Mouse (Mus musculus): ENCODE measurements around the gene Vgll4.
"Not testable (repeated sequence)": the region's sequence is repeated elsewhere in the genome, so short reads cannot be mapped to it uniquely, and the experiment has no call there.

The Vgll4 gene

DNA sequence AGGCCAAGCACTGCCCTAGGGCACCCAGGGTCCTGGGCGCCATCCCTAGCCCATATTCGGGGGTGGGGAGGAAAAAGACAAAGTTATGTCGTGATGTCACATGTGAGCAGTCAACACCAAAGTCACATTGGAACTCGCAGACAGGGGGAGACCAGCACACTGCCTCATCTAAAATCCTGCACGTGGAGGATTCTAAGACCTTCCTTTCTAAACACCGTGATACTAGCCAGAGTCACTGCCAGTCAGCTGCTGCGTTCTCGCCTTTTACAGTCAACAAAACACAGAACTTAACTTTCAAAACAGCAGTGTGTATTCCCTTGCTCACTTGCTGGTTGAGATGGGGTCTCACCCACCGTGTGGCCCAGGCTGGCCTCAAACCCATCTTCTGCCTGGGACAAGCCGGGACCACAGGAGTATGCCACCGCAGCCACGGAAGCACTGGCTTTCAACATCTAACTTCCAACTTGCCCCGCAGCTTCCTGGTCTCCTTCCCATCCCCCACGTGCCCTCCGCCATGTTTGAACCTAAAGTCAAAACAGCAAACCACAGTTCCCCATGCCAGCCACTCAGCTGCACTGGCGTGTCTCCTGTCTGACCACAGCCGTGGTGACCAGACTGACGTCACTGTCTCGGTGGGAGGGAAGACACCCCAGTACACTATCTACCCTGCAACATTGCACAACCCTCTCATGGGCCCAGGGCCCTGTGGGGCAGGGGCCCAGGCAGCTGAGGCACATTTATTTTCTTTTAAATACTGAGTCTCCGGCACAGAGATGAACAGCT lies 76.2 kb downstream of the Vgll4 start:
- peak; percentile 77 for DNase-seq (ENCODE audit: low read depth)

DNA sequence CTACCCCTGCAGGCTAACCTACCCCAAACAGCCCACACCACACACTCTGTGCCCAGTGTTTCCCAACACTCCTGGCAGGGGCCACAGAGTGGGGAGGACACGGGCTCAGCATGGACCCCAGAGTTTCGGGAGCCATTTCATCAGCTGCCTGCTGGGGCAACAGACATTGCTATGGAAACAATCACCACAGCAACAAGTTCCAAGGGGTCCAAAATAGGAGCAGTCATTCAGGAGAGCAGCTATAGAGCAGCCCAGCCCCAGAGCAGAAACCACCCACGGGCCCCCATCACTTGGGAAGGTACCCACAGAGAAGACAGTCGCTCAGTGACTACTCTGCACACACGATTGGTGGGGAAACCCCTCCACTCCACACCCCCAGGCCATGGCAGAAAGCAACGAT lies 77.4 kb downstream of the Vgll4 start:
- DNase-seq (ENCODE audit: low read depth), result no peak

DNA sequence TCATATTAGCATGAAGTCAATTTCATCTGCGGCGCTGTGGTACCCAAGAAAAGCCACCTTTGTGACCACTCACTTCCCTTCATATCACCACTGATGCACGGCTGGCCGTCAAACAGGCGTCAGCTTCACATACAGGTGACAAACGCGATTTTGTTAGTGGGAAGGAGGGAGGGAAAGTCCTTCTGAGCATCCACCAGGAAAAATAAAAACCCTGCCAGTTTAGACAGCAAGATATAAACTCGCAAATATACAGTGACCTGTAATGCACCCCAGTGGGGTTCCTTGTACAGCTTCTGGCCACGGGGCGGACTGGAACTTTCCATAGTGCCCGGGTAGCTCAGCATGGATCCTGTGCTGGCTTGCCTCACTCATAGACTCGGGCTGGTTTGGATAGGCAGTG lies 78.0 kb downstream of the Vgll4 start:
- DNase-seq (ENCODE audit: low read depth), result no peak

DNA sequence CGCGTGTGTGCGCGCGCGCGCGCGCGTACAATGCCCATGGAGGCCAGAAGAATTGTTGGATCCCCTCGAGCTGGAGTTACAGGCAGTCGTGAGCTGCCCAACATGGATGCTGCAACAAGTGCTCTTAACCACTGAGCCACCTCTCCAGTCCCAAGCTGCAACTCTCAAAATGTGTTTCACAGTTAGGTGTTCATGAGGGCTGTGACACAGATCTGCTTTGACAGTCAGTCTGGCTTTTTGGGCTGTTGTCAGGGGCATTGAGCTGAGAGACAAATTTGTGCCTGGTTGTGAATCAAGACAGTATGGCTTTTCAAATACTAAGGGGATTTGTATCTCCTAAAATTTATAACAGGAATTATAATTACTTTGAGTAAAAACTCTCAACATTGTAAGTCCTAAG lies 78.5 kb downstream of the Vgll4 start:
- DNase-seq (ENCODE audit: low read depth), result no peak

DNA sequence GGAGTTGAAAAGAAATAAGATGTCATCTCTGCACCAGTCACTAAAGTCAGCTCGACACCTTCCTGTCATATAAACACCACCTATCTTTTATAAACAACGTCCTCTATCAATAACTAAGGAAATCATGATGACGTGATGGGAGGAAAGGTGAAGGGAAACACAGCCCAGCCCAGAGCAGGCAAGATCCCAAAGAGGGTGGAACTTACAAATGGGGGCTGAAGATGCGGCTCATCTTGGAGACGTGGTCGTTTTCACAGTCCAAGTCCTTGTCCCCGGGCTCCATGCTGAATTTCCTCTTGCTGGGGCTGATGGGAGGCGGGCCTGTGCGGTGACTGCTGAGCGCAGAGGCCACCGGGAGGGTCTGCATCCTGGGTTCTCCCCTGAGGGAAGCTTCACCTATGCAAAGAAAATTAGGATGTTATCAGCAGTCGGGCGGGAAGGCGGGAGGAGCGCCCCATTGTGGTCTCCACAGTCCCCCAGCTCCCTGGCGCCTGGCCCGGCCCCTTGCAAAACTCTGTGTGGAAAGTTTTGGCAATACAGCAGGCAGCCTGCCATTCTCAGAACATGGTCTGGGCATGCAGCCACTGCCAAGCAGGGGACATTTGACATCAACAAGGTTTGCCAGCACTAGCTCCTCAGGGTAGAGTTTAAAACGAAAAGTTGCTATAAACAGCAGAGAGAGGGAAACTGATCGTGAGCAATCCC lies 79.2 kb downstream of the Vgll4 start:
- DNase-seq (ENCODE audit: low read depth), result no peak

DNA sequence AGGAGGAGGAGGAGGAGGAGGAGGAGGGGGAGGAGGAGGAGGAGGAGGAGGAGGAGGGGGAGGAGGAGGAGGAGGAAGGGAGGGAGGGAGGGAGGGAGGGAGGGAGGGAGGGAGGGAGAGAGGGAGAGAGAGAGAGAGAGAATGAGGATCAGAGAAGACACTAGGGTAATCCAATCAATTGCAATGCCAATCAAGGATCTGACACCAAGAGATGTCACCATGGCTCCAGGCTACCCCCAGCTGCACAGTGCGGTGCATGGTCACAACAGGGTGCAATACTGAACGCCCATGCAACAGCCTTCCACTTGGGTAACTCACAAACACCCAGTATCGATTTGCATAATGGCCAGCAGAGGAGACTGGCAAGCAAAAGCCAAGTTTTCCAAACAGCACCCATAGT lies 79.8 kb downstream of the Vgll4 start:
- not testable (repeated sequence) for DNase-seq (ENCODE audit: low read depth)

DNA sequence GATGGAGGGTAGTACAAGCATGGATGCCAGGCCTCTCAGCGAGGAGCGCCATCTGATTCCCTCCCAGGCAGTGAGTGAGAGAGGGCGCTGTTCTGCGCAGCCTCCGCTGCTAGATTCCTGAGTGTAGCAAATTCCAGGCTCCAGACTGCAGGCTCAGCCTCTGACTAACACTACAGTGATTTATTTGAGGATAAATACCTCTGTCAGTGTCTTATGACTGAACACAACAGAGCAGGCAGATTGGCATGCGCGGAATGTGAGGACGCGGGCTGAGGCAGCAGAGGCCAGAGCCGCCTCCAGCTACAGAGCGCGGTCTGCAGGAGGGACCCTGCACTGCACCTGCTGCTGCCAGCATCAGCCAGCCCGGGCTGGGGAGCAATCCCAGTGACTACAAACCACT lies 80.9 kb downstream of the Vgll4 start:
- no peak for DNase-seq (ENCODE audit: low read depth)

DNA sequence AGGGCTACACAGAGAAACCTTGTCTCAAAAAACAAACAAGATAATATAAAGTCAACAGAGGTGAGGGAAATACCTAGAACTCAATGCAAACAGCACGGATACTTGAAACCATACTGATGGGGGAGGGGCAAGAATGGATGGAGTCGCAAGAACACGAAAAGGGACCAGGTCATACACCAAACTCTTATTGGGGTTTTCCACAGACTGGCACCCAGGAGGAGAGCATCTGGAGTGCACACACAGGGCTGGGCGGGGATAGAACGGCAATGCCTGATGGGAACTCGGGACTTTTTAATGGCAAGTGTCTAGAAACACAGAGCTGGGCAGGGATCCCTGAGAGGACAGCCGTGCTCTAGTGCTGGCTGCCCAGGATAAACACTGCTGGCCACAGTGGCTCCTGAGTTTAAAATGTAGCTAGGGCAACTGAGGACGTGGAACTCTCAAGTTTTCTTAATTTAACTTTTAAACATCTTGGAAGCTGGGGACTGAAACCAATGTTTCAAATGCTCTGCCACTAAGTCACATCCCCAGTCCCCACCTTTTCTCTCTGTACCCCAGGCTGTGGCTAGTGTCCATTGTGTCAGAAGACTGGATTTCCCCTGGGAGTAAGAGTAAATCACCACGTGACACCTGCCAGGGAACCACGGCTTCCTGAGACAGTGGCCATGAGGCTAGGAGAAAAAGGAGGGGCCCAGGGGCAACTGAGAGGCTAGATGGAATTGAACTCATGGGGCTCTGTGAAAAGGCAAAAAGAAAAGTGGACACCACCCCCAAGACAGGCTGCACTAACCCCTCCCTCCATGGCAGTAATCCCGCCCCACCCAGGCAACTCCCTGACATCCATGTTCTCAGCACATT lies 83.1 kb downstream of the Vgll4 start:
- DNase-seq (ENCODE audit: low read depth), result no peak

DNA sequence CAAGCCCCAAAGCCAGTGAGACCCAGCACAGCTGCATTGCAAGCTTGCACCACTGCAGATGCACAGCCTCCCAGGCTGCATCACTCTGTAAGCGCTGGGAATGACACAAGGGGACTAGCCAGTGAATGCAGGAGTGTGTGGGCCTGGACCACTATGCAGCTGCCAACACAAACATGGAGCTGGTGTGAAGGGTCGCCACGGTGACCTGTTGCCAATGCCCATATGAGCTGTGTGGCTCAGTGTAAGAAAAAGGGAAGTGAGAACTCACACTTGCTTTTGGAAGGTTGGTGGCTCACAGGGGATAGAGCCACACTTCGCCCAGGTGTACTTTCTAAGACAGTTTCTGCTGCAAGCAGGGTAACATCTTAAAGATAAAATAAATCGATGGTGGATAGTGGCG lies 83.8 kb downstream of the Vgll4 start:
- DNase-seq (ENCODE audit: low read depth), result no peak

DNA sequence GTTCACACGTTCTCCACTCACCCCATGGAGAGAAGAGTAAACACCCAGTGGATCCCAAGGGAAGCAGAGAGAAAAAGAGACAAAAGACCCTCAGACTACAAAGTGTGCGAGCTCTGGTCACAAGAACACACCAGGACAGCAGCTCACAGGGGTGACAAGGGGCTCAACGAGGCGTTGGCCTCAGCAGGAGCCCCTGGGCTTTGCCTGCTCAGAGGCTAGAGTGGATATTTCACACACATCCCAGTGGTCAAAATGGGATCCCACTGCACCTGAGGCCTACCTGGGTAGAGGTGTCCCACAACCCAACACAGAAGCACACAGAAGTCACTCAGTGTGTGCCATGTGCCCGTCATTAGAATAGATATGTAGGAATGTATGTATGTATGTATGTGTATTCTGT lies 84.7 kb downstream of the Vgll4 start:
- no peak for DNase-seq (ENCODE audit: low read depth)

DNA sequence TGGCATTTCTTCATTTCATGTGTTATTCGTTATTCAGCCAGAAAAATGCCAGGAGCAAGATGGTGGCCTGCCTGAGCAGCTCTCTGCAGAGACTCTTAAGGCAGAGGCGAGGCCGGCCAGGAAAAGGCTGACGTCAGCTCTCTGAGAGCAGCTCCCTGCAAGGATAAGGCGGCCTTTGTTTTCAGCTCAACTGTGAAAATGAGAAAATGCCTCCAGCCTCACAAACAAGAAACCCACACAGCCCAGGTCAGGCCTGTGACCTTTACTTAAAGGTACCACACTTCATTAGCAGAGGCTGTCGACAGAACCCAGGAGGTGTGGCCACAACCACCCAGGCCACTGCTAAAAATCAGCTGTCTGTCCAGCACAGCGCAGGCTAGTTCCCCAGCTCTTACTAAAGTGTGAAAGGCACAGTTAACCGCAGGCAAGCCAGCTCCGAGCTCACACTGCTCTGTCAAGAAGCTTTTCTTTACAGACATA lies 86.5 kb downstream of the Vgll4 start:
- no peak for DNase-seq (ENCODE audit: low read depth)

DNA sequence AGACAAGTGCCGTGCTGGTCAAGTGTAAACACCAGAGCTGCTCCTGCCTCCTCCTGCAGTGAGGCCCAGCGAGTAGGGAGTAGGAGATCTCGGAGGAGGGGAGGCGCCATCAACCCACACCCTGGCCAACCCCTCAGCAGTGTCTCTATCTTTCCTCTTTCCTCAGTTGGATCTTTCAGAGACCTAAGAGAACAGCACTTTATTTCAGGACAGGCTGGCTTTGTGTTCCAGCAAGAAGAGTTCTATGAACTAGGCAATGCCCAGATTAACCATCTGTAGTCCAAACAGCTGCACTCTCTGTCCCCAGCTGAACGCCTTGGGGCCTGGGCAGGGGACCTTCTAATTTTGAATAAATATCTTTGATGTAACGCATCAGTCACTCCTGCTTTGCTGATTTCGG lies 87.1 kb downstream of the Vgll4 start:
- DNase-seq (ENCODE audit: low read depth), result no peak

DNA sequence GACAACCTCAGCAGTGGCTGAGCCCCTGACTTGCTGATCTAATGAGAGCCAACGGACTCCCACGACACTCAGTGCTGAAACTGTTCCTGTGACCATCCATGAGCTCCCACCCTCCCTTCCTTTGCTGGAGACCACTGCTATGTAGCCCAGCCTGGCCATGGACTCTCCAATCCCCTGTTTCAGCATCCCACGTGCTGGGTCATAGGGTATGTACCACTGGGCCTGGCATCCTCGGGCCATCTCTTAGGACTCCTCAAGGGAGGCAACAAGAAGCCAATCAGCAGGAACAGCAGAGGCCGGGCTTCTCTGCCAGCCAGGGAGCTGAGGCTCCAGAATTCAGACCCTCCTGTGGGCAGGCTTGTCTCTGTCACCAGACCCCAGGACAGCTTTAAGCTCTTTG lies 87.6 kb downstream of the Vgll4 start:
- DNase-seq (ENCODE audit: low read depth), result no peak

DNA sequence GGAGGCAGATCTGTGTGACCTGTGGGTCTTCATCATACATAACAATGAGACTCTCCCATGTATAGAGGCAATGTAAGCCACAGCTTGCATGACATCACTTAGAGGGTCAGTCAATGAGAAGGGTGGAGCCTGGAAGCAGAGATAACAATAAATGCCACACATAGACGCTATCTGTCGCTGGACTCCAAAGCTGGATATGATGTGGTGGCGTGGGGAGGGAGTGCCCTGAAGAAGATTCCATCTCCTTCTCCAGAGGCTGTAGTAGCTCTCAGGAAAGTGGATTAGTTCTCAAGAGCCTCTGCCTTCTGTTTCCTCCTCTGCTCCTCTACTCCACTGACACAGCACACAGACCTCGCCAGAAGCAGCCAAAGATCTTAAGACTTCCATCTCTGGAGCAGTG lies 89.0 kb downstream of the Vgll4 start:
- no peak for DNase-seq (ENCODE audit: low read depth)

DNA sequence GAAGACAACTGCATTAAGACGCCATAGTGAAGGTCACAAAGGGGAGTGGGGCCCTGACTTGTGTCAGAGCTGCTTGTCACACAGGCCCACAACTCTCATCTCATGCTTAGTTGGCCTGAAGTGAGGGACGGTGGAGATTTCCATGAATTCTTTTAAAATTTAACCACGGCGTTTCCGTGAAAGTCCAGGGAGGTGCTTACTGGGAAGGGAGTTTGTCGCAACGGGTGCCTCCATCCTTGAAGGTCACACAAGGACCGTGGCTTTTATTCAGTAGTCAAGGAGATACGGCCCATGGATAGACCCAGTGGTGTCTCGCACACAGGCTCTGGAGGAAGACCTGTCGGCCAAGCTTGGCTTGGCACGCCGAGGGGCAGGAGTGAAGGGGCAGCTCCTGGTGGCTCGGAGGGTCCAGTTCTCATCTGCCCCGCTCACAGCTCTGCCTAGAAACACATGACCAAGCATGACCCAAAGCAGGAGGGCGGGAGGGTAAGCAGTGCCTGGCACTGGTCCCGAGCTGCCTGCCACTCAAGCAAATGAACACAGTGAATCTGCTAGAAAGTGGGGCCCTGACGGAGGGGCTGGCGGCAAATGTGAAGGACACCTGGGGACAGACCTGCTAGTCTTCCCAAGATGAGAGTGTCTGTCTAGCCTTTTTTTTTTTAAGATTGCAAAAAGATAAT lies 90.8 kb downstream of the Vgll4 start:
- DNase-seq (ENCODE audit: low read depth), result no peak

DNA sequence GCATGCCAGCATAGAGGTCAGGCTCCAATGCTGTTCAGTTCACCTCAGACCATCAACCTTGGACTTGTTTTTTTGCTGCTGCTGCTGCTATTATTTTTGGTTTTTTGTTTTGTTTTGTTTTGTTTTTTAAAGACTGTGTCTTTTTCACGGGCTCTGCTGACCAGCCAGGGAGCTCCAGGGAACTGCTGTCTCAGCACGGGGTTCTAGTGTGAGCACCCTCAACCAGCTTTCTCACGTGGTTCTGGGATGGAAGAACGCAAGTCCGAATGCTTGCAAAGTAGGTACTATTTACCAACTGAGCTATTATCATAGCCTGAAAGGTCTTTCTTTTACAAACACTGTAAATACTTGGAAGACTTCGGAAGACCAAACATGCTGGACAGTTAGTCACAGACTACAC lies 93.2 kb downstream of the Vgll4 start:
- no peak for DNase-seq (ENCODE audit: low read depth)

DNA sequence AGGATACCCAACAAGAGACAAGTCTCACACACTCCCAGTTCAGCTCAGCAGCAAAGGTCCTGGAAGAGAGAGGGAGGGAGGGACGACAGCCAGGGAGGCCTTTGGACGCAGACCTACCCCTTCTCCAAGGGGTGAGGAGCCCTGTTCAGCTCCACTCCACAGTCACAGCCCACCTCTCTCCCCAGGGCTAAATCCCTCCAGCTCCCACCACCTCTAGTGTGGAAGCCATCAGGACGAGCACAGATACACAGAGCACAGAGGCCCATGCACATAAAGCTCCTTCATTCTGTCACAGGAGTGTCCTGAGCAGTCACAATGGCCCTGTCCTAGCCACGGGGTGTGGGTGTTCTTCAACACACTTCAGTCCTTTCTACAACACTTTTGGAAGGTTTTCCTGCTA lies 93.8 kb downstream of the Vgll4 start:
- no peak for DNase-seq (ENCODE audit: low read depth)

DNA sequence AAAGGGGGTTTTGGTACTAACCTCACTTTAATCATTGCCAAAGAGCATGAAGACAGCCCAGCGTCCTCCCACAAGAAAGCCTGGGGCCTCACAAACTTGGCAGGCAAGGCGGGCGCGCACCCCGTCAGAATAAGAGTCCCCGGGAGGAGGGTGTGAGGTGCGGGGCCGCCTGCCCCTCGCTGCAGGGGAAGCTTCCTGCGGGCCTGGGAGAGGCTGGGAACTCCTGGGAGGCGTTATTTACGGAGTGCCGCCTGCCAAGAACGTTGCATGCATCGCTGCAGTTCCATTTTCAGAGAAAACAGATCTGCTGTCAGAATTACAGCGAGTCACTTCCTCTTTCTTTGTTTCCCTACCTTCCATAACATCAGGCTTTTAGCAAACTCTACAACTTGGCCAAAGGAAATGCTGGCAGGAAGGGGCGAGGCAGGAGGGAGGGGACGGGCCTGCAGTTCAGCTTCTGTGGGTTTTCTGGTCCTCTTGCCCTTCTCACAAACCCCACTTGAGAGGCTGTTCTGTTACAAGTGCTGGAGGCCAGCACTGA lies 94.7 kb downstream of the Vgll4 start:
- DNase-seq (ENCODE audit: low read depth), result peak; percentile 74

DNA sequence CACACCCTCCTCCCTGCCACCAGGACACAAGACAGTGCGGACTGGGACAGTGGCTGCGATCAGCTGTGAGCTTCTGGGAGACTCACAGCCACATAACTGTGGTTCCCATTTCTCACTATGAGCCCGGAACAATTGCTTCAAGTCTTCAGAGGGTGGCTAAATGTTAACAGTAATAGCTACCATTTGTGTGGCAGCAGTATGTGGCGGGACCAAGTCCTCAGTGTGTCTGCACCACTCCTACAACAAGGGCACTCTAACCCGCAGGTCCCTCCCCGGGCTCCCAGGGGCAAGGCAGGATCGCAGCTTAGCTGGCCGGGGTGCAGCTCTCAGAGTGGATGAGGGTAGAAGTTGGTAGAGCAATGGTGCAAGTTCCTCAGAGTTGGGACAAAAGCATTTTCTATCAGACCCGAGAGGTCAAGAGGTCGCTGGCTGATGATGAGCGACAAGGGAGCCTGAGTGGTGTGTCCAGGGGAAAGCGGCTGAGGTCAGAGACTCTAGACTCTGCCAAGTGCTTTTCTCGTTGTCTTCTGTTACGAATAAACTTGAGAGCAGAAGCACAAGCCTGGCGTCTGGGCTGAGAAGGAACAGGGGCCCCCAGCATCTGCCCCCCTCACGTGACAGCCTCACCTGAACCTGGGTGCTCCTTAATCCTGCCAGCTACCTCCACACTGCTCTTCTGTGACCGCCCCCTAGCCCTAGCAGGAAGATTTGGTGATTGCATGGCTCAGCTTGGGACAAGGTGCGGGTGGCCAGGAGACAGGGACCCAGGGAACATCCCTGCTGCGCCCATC lies 95.5 kb downstream of the Vgll4 start:
- no peak for DNase-seq (ENCODE audit: low read depth)

DNA sequence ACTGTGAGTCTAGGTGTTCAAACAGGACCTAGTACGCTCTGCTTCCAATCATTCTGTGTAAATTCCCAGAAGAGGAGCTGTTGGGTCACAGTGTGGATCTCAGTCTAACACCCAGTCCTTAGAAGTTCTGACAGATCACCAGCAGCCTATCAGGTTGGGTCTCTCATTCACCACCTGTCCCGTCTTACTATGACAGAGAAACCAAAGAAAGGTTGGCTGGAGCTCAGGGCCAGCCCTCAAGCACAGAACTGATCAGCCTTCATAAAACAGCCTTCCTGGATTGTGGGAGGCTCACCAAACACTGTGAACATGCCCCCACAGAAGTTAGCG lies 96.0 kb downstream of the Vgll4 start:
- no peak for DNase-seq (ENCODE audit: low read depth)

DNA sequence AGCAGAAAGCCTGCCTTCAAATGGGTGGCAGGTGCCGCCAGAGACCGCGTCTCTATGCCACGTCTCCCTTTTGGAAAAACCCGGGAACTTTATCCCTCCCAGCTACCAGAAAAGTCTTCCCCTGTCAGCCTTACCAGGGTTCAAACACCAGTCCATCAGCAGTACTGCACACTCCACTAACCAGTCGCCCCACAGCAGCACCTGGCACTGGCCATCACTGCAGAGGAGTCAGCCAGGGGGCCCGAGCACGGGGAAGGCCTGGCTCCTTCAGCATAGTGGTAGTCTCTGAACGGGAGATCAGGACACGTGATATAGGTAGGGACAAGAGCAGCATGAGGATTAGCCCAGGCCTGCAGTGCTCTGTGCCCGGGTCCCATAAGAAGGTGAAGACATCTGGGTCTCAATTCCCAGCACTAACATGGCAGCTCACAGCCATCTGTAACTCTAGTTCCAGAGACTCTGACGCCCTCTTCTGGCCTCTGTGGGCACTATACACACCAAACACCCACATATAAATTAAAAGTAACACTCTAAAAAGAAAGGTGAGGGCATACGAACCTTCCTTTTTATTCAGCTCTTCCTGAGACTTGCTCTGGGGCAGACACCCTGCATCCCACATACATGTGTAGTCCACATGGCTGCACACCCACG lies 98.7 kb downstream of the Vgll4 start:
- no peak for DNase-seq (ENCODE audit: low read depth)
